In genomic region chr17:46460673-46461072, GRCm38 (mm10) we compare ENCODE assay signal across 8 mouse cellular contexts. TPM values are rescaled to one million over a fixed set of nuclear protein-coding genes. Genes with fewer than 3 reads are reported as not detected.
DNase-seq lines count a peak whose midpoint lies in the region; ATAC-seq and TF ChIP-seq lines count a peak whose summit lies in the region.

No protein-coding gene starts in this region.

- H3K9me3 ChIP-seq in kidney, postnatal 0 days (replicated peaks; ENCODE audit: low read length) = no peaks in the 10 kb centered on the region
- H3K9me3 ChIP-seq in limb, embryonic 13.5 days = no peaks in the 10 kb centered on the region
- no peaks in the 10 kb centered on the region for H3K9me3 ChIP-seq in stomach, embryonic 14.5 days (ENCODE audit: control insufficient read depth, low read depth, low read length)

- H3K4me1 ChIP-seq in kidney, postnatal 0 days (replicated peaks; ENCODE audit: insufficient read depth, low read length) = peaks cover 8% of the 10 kb centered on the region; the same call in 1 of the 2 replicates
- H3K4me1 ChIP-seq in limb, embryonic 13.5 days = peaks cover 16% of the 10 kb centered on the region
- peaks cover 9% of the 10 kb centered on the region for H3K4me1 ChIP-seq in stomach, embryonic 14.5 days (ENCODE audit: control insufficient read depth, insufficient read depth, low read length)

- H3K36me3 ChIP-seq in kidney, postnatal 0 days (ENCODE audit: insufficient read depth, low read length) = no peaks in the 10 kb centered on the region
- no peaks in the 10 kb centered on the region for H3K36me3 ChIP-seq in limb, embryonic 13.5 days
- no peaks in the 10 kb centered on the region for H3K36me3 ChIP-seq in stomach, embryonic 14.5 days (ENCODE audit: control insufficient read depth, insufficient read depth, low read length)

- DNase-seq in kidney, postnatal 0 days (ENCODE audit: low spot score) = peak; percentile 26
- DNase-seq in kidney, postnatal 14 days = no peak
- no peak for DNase-seq in right cerebral cortex, postnatal 14 days
- DNase-seq in spleen, postnatal 10 days (ENCODE audit: low spot score in 2 of 2) = no peak
- no peak for DNase-seq in urinary bladder, adult 2 months (ENCODE audit: low spot score)

- ATAC-seq in kidney, postnatal 0 days (replicated peaks; ENCODE audit: low FRiP score, low read depth) = no peak; the same call in 1 of the 2 replicates
- peak; percentile 18; the same call in 1 of the 2 replicates for ATAC-seq in granulocyte monocyte progenitor cell, adult 5-6 weeks (replicated peaks; ENCODE audit: poor library complexity, severe bottlenecking)
- 0 out of 2 replicates have a peak, but pooled peaks have one; percentile 48 for ATAC-seq in limb, embryonic 13.5 days (ENCODE audit: low FRiP score, low read depth)
- no peak for ATAC-seq in stomach, embryonic 14.5 days (ENCODE audit: insufficient number of reproducible peaks, insufficient read depth, low FRiP score, low read depth)

- peak overlapping the region; percentile 51 for H3K4me2 ChIP-seq in kidney, postnatal 0 days (ENCODE audit: low read length)
- peak overlapping the region; percentile 64 for H3K4me2 ChIP-seq in limb, embryonic 13.5 days (replicated peaks)
- H3K4me2 ChIP-seq in stomach, embryonic 14.5 days (replicated peaks; ENCODE audit: low read depth, low read length) = peak overlapping the region; percentile 57

- H3K4me3 ChIP-seq in kidney, postnatal 0 days (replicated peaks; ENCODE audit: low read depth, low read length) = peak overlapping the region; percentile 16
- peak overlapping the region; percentile 37 for H3K4me3 ChIP-seq in limb, embryonic 13.5 days
- peak overlapping the region; percentile 30 for H3K4me3 ChIP-seq in stomach, embryonic 14.5 days (ENCODE audit: low read depth, low read length)

- under 1% methylated on average over 31 of the region's 32 CpGs for WGBS in kidney, postnatal 0 days
- 0% methylated on average over 23 of the region's 32 CpGs for WGBS in limb, embryonic 13.5 days
- WGBS in stomach, embryonic 14.5 days = under 1% methylated on average over 32 of the region's 32 CpGs

- no peak overlapping the region for H3K27ac ChIP-seq in kidney, postnatal 0 days
- H3K27ac ChIP-seq in limb, embryonic 13.5 days = no peak overlapping the region
- H3K27ac ChIP-seq in stomach, embryonic 14.5 days (ENCODE audit: low read length) = no peak overlapping the region

- H3K27me3 ChIP-seq in kidney, postnatal 0 days (ENCODE audit: insufficient read depth, low read length) = peaks cover 26% of the 10 kb centered on the region
- H3K27me3 ChIP-seq in limb, embryonic 13.5 days = peaks cover 75% of the 10 kb centered on the region
- peaks cover 26% of the 10 kb centered on the region for H3K27me3 ChIP-seq in stomach, embryonic 14.5 days (ENCODE audit: control insufficient read depth, insufficient read depth, low read length)

- TF ChIP-seq CTCF in kidney, postnatal 0 days (IDR thresholded peaks at IDR 0.05; ENCODE audit: low read depth) = no peak

- H3K9ac ChIP-seq in kidney, postnatal 0 days (ENCODE audit: low read depth, low read length) = peak overlapping the region; percentile 44; the same call in 1 of the 2 replicates
- peak overlapping the region; percentile 65 for H3K9ac ChIP-seq in limb, embryonic 13.5 days
- H3K9ac ChIP-seq in stomach, embryonic 14.5 days (replicated peaks; ENCODE audit: low read depth, low read length) = 0 out of 2 replicates have a peak overlapping the region, but pooled peaks have one; percentile 18

RNA-seq across cellular contexts. Expression of gene Slc22a7, which starts 22.4 kb away (rescaled TPM):
- 1.6 and 1.9 TPM in 2 replicates for polyA plus RNA-seq in kidney, postnatal 0 days (2015; fragmentation: Nextera tagmentation; extraction: Ambion mirVana)
- not detected in 2 replicates for total RNA-seq in granulocyte monocyte progenitor cell, adult 5-6 weeks (2014; fragmentation: Nextera tagmentation)
- not detected in 2 replicates for total RNA-seq in granulocyte monocyte progenitor cell, adult 5-6 weeks (2017)
- polyA plus RNA-seq in limb, embryonic 13.5 days (2015; fragmentation: Nextera tagmentation; extraction: Ambion mirVana) = 0.09 TPM in 1 of 2 replicates, not detected in the other
- polyA plus RNA-seq in stomach, embryonic 14.5 days (2014; fragmentation: Nextera tagmentation; extraction: Ambion mirVana) = not detected in 2 replicates
- polyA plus RNA-seq in urinary bladder, adult 2 months (2012; rRNA removed) = not detected in 2 replicates

RNA-seq across cellular contexts. Expression of gene Ttbk1, which starts 26.8 kb away (rescaled TPM):
- 0.10 and 0.11 TPM in 2 replicates for polyA plus RNA-seq in kidney, postnatal 0 days (2015; fragmentation: Nextera tagmentation; extraction: Ambion mirVana)
- total RNA-seq in granulocyte monocyte progenitor cell, adult 5-6 weeks (2014; fragmentation: Nextera tagmentation) = 0.09 TPM in 1 of 2 replicates, not detected in the other
- not detected in 2 replicates for total RNA-seq in granulocyte monocyte progenitor cell, adult 5-6 weeks (2017)
- 0.15 and 0.18 TPM in 2 replicates for polyA plus RNA-seq in limb, embryonic 13.5 days (2015; fragmentation: Nextera tagmentation; extraction: Ambion mirVana)
- 0.25 and 0.27 TPM in 2 replicates for polyA plus RNA-seq in stomach, embryonic 14.5 days (2014; fragmentation: Nextera tagmentation; extraction: Ambion mirVana)
- 0.06 and 0.07 TPM in 2 replicates for polyA plus RNA-seq in urinary bladder, adult 2 months (2012; rRNA removed)

RNA-seq across cellular contexts. Expression of gene Crip3, which starts 31.9 kb away (rescaled TPM):
- 0.34 TPM in 2 replicates for polyA plus RNA-seq in kidney, postnatal 0 days (2015; fragmentation: Nextera tagmentation; extraction: Ambion mirVana)
- not detected in 2 replicates for total RNA-seq in granulocyte monocyte progenitor cell, adult 5-6 weeks (2014; fragmentation: Nextera tagmentation)
- total RNA-seq in granulocyte monocyte progenitor cell, adult 5-6 weeks (2017) = not detected in 2 replicates
- 0.97 and 1.6 TPM in 2 replicates for polyA plus RNA-seq in limb, embryonic 13.5 days (2015; fragmentation: Nextera tagmentation; extraction: Ambion mirVana)
- 1.3 and 1.7 TPM in 2 replicates for polyA plus RNA-seq in stomach, embryonic 14.5 days (2014; fragmentation: Nextera tagmentation; extraction: Ambion mirVana)
- polyA plus RNA-seq in urinary bladder, adult 2 months (2012; rRNA removed) = 0.76 and 1.6 TPM in 2 replicates

RNA-seq across cellular contexts. Expression of gene Dnph1, which starts 35.8 kb away (rescaled TPM):
- 31.8 and 32.7 TPM in 2 replicates for polyA plus RNA-seq in kidney, postnatal 0 days (2015; fragmentation: Nextera tagmentation; extraction: Ambion mirVana)
- total RNA-seq in granulocyte monocyte progenitor cell, adult 5-6 weeks (2014; fragmentation: Nextera tagmentation) = 33.1 and 50.1 TPM in 2 replicates
- total RNA-seq in granulocyte monocyte progenitor cell, adult 5-6 weeks (2017) = 18.8 and 25.8 TPM in 2 replicates
- 40.4 and 41.7 TPM in 2 replicates for polyA plus RNA-seq in limb, embryonic 13.5 days (2015; fragmentation: Nextera tagmentation; extraction: Ambion mirVana)
- polyA plus RNA-seq in stomach, embryonic 14.5 days (2014; fragmentation: Nextera tagmentation; extraction: Ambion mirVana) = 56.3 and 65.5 TPM in 2 replicates
- polyA plus RNA-seq in urinary bladder, adult 2 months (2012; rRNA removed) = 6.1 and 7.0 TPM in 2 replicates

Comparison
In these comparisons a context has a peak if more than half of its experiments do, and no peak if none do; other contexts are left out.
1. ATAC-seq: peak in granulocyte monocyte progenitor cell, adult 5-6 weeks (single experiment) and limb, embryonic 13.5 days (single experiment); none in kidney, postnatal 0 days (single experiment) and stomach, embryonic 14.5 days (single experiment).
2. Peak in every context shown above with its lines, with median percentiles within 50 percentile points of each other: H3K4me2 ChIP-seq, H3K4me3 ChIP-seq and H3K9ac ChIP-seq.